Mouse (Mus musculus): ENCODE measurements at regions not wholly inside any gene's neighbourhood (a gene's known extent, or its start where the extent isn't known, plus 50 kb on each side); places are given as distances from the start of the nearest gene placed in this dataset.

- H3K9me3 ChIP-seq (replicated peaks): no peaks in the 10 kb centered on the region
- DNase-seq (ENCODE audit: low spot score): no peak
- H3K27ac ChIP-seq: peak overlapping the region; percentile 50; the same call in 1 of the 2 replicates
- no peaks in the 10 kb centered on the region for H3K27me3 ChIP-seq (ENCODE audit: low read depth, poor library complexity, severe bottlenecking)
- H3K4me3 ChIP-seq: no peak overlapping the region
- peaks cover 3% of the 10 kb centered on the region; the same call in 1 of the 2 replicates for H3K4me1 ChIP-seq
- H3K36me3 ChIP-seq: no peaks in the 10 kb centered on the region
- WGBS: 77% methylated on average over 4 of the region's 4 CpGs
Observed at GRCm38 (mm10) chr11:111722276-111722675, 656.3 kb downstream of the Kcnj2 start.

DNA sequence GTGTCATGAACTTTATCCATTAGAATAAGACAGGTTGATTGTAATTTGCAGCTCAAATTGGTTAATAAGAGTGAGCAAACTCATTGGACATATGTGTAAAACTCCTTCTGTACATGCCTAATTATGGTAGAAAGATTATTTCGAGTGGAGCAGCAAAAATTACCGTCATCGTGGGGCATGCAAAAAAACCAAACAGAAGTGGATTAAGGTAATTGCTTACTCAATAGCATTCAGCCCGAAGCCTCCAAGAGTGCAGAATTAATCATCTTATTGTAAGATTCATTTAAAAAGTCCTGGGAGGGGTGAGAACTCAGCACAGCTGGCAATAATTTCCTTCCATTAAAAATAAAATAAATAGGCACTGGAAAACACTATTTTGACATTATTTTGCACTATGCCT lies 662.2 kb downstream of the Kcnj2 start:
- H3K4me1 ChIP-seq: peaks cover 16% of the 10 kb centered on the region
- H3K36me3 ChIP-seq: no peaks in the 10 kb centered on the region
- no peaks in the 10 kb centered on the region for H3K27me3 ChIP-seq (ENCODE audit: low read depth, poor library complexity, severe bottlenecking)
- no peak overlapping the region for H3K27ac ChIP-seq
- no peak overlapping the region for H3K4me3 ChIP-seq
- 78% methylated on average over 4 of the region's 4 CpGs for WGBS
- DNase-seq (ENCODE audit: low spot score): no peak
- H3K9me3 ChIP-seq (replicated peaks): no peaks in the 10 kb centered on the region

GRCm38 (mm10) chr11:111732096-111732495 lies 666.1 kb downstream of the Kcnj2 start:
- 21% methylated on average over 8 of the region's 8 CpGs for WGBS
- Histone ChIP-seq H3K36me3 (no peaks in the 10 kb centered on the region), H3K4me1 (peaks cover 16% of the 10 kb centered on the region), H3K27me3 (ENCODE audit: low read depth, poor library complexity, severe bottlenecking) (no peaks in the 10 kb centered on the region), H3K27ac (peak overlapping the region; percentile 82), H3K4me3 (no peak overlapping the region), H3K9me3 (replicated peaks) (no peaks in the 10 kb centered on the region)
- peak; percentile 71 for DNase-seq (ENCODE audit: low spot score)

- no peak overlapping the region for H3K27ac ChIP-seq
- no peaks in the 10 kb centered on the region for H3K9me3 ChIP-seq (replicated peaks)
- WGBS: 100% methylated on average over 1 of the region's 1 CpGs
- no peak for DNase-seq (ENCODE audit: low spot score)
- H3K27me3 ChIP-seq (ENCODE audit: low read depth, poor library complexity, severe bottlenecking): no peaks in the 10 kb centered on the region
- H3K4me3 ChIP-seq: no peak overlapping the region
- H3K36me3 ChIP-seq: no peaks in the 10 kb centered on the region
- peaks cover 28% of the 10 kb centered on the region for H3K4me1 ChIP-seq
Observed at GRCm38 (mm10) chr11:111735446-111735845, 669.5 kb downstream of the Kcnj2 start.

DNA sequence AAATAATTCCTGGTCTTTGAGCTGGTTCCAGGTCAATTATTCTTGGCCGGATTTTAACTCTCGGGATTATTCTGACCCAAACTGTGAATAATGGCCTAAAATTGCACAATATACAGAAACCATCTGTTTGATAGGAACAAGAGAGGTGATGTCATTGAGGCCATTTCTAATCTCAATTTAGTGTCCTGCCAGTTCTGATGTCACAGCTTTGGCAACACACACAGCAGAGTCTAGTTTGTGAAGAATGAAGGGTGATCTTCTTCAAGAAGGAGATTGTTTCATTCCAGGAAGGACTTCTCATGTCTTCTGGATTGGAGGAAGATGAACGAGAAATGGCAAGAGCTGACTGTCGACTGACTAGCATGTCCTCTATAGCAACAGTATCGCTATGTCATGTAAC lies 670.0 kb downstream of the Kcnj2 start:
- peaks cover 32% of the 10 kb centered on the region for H3K4me1 ChIP-seq
- DNase-seq (ENCODE audit: low spot score): no peak
- WGBS: 95% methylated on average over 5 of the region's 5 CpGs
- no peaks in the 10 kb centered on the region for H3K36me3 ChIP-seq
- H3K27ac ChIP-seq: no peak overlapping the region
- H3K4me3 ChIP-seq: no peak overlapping the region
- no peaks in the 10 kb centered on the region for H3K9me3 ChIP-seq (replicated peaks)
- H3K27me3 ChIP-seq (ENCODE audit: low read depth, poor library complexity, severe bottlenecking): no peaks in the 10 kb centered on the region

GRCm38 (mm10) chr11:111743356-111743755 lies 677.4 kb downstream of the Kcnj2 start:
- H3K27me3 ChIP-seq (ENCODE audit: low read depth, poor library complexity, severe bottlenecking): no peaks in the 10 kb centered on the region
- no peaks in the 10 kb centered on the region for H3K9me3 ChIP-seq (replicated peaks)
- 0 out of 2 replicates have a peak overlapping the region, but pooled peaks have one; percentile 30 for H3K27ac ChIP-seq
- DNase-seq (ENCODE audit: low spot score): no peak
- 37% methylated on average over 6 of the region's 6 CpGs for WGBS
- peaks cover 56% of the 10 kb centered on the region for H3K4me1 ChIP-seq
- no peaks in the 10 kb centered on the region for H3K36me3 ChIP-seq
- no peak overlapping the region for H3K4me3 ChIP-seq

DNA sequence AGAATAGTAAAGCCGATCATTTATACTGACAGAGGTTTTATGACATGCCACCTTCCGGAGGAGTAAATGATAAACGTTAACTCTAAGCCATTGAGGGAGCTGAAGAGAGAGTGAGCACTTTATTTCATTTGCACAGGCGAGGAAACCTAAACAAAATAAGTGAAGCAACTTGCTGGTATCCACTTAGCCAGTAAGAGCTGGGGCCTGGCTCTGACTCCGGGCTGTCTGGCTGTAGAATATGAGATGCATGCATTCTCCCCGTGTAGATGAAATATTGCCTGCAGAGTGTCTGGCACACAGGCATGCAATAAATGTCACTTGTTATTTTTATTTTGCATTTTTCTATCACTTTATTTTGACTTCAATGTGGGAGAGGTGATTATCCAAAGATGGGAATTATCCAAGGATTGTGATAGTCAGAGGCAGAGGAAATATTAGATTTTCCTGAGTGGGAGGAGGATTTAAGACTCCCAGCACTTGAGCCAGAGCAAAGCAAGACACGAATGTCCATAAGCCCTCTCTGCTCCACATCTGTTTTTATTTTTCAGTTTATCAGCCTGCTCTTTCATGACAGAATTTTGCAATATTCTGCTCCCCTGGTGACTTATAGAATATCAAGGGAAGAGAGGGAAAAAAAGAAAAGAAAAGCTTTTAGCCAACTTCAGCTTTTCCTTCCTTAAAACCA lies 681.4 kb downstream of the Kcnj2 start:
- Histone ChIP-seq H3K4me1 (peaks cover 39% of the 10 kb centered on the region), H3K9me3 (replicated peaks) (no peaks in the 10 kb centered on the region), H3K27ac (peak overlapping the region; percentile 50; the same call in 1 of the 2 replicates), H3K36me3 (no peaks in the 10 kb centered on the region), H3K27me3 (ENCODE audit: low read depth, poor library complexity, severe bottlenecking) (no peaks in the 10 kb centered on the region), H3K4me3 (no peak overlapping the region)
- 54% methylated on average over 7 of the region's 7 CpGs for WGBS
- DNase-seq (ENCODE audit: low spot score): no peak

DNA sequence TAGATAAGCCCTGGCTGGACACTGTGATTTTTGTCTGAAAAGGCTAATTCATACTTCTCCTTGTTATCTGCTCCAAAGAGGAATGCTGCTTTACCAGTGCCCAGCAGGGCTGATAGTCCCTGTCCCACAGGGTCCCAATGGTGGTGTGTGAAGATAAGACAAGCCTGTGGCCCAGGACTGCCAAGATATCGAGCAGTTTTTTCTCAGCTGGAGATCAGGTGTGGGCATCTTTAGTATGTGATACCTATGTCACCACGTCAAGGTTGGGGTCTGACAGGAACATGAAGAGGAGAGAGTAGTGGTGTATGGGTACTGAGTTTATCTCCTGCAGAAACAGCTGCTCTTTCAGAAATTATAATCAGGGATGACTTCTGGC lies 682.0 kb downstream of the Kcnj2 start:
- H3K4me1 ChIP-seq: peaks cover 38% of the 10 kb centered on the region
- no peak overlapping the region for H3K4me3 ChIP-seq
- H3K36me3 ChIP-seq: no peaks in the 10 kb centered on the region
- 83% methylated on average over 2 of the region's 2 CpGs for WGBS
- no peak for DNase-seq (ENCODE audit: low spot score)
- no peaks in the 10 kb centered on the region for H3K27me3 ChIP-seq (ENCODE audit: low read depth, poor library complexity, severe bottlenecking)
- H3K9me3 ChIP-seq (replicated peaks): no peaks in the 10 kb centered on the region
- H3K27ac ChIP-seq: peak overlapping the region; percentile 50

- Histone ChIP-seq H3K4me1 (peaks cover 33% of the 10 kb centered on the region), H3K27ac (peak overlapping the region; percentile 19; the same call in 1 of the 2 replicates), H3K9me3 (replicated peaks) (no peaks in the 10 kb centered on the region), H3K4me3 (no peak overlapping the region), H3K36me3 (no peaks in the 10 kb centered on the region), H3K27me3 (ENCODE audit: low read depth, poor library complexity, severe bottlenecking) (no peaks in the 10 kb centered on the region)
- 98% methylated on average over 1 of the region's 1 CpGs for WGBS
- DNase-seq (ENCODE audit: low spot score): no peak
Observed at GRCm38 (mm10) chr11:111748496-111748895, 682.5 kb downstream of the Kcnj2 start.

GRCm38 (mm10) chr11:111754735-111755134 lies 688.8 kb downstream of the Kcnj2 start:
- no peak overlapping the region for H3K27ac ChIP-seq
- H3K4me3 ChIP-seq: no peak overlapping the region
- H3K36me3 ChIP-seq: no peaks in the 10 kb centered on the region
- no peaks in the 10 kb centered on the region for H3K4me1 ChIP-seq
- H3K9me3 ChIP-seq (replicated peaks): no peaks in the 10 kb centered on the region
- no peak for DNase-seq (ENCODE audit: low spot score)
- H3K27me3 ChIP-seq (ENCODE audit: low read depth, poor library complexity, severe bottlenecking): no peaks in the 10 kb centered on the region
- 94% methylated on average over 2 of the region's 2 CpGs for WGBS

- H3K4me3 ChIP-seq: no peak overlapping the region
- no peak overlapping the region for H3K27ac ChIP-seq
- no peaks in the 10 kb centered on the region for H3K36me3 ChIP-seq
- DNase-seq (ENCODE audit: low spot score): no peak
- no peaks in the 10 kb centered on the region for H3K27me3 ChIP-seq (ENCODE audit: low read depth, poor library complexity, severe bottlenecking)
- 82% methylated on average over 3 of the region's 3 CpGs for WGBS
- H3K4me1 ChIP-seq: no peaks in the 10 kb centered on the region
- H3K9me3 ChIP-seq (replicated peaks): no peaks in the 10 kb centered on the region
Observed at GRCm38 (mm10) chr11:111763081-111763480, 697.1 kb downstream of the Kcnj2 start.

GRCm38 (mm10) chr11:111766371-111767011 lies 700.5 kb downstream of the Kcnj2 start:
- Histone ChIP-seq H3K27ac (no peak overlapping the region), H3K27me3 (ENCODE audit: low read depth, poor library complexity, severe bottlenecking) (no peaks in the 10 kb centered on the region), H3K4me3 (no peak overlapping the region), H3K4me1 (no peaks in the 10 kb centered on the region), H3K36me3 (no peaks in the 10 kb centered on the region), H3K9me3 (replicated peaks) (no peaks in the 10 kb centered on the region)
- WGBS: 86% methylated on average over 6 of the region's 6 CpGs
- DNase-seq (ENCODE audit: low spot score): no peak

DNA sequence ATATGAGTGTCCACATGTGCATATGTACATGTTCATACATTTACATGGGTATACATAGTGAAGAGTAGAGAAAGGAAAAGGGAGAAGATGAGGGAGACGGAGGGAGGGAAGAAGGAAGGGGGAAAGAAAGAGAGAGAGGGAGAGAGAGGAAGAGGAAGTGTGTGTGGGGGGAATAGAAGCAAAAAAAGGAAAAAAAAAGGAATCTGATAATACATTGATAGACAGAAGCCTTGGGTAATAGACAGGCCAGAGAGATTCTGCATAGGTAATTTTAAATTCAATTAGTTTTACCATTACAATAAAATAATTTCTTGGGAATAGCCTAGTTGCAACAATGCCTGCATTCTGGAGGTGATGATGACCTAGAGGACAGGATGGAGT lies 701.0 kb downstream of the Kcnj2 start:
- Histone ChIP-seq H3K27ac (no peak overlapping the region), H3K4me1 (no peaks in the 10 kb centered on the region)
- DNase-seq (ENCODE audit: low spot score): no peak

More for the DNA sequence above, 701.0 kb downstream of the Kcnj2 start:
- Histone ChIP-seq H3K27me3 (ENCODE audit: low read depth, poor library complexity, severe bottlenecking) (no peaks in the 10 kb centered on the region), H3K36me3 (no peaks in the 10 kb centered on the region), H3K9me3 (replicated peaks) (no peaks in the 10 kb centered on the region), H3K4me3 (no peak overlapping the region)
- 87% methylated on average over 1 of the region's 1 CpGs for WGBS

Data from limb, embryonic 10.5 days (tissue).